In the genomic region with DNA sequence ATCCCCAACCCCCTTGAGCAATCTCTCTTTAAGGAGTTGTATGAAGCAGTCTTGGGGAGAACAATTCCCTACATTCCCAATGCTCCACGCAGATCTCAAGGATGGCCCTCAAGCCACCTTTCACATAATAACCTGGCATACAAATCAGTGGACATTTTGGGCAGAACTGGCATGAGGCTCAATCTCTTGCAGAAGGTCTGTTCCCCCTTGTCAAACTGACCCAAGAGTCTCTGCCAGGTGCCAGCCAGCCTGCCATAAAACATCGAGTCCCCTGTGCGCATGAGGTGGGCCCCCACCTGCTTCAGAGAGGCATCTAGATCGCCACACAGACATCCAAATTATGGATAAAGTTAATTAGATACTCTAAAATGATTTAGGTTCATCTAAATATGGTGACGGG, we compare ENCODE assay signal across 21 mouse cellular contexts. TPM values are rescaled to one million over a fixed set of nuclear protein-coding genes. Genes with fewer than 3 reads are reported as not detected.
DNase-seq lines count a peak whose midpoint lies in the region; ATAC-seq and TF ChIP-seq lines count a peak whose summit lies in the region.
"Had no signal": no experiment of that assay in that cellular context is flagged by ENCODE, and none has a peak within 500 bp of the region (broad histone marks: within the 10 kb centered on the region; RNA-seq: fewer than 3 reads in every experiment).

No protein-coding gene starts in this region.

- no peaks in the 10 kb centered on the region for H3K27me3 ChIP-seq in kidney, embryonic 15.5 days
- no peaks in the 10 kb centered on the region for H3K27me3 ChIP-seq in embryonic facial prominence, embryonic 10.5 days (replicated peaks; ENCODE audit: low read depth, poor library complexity, severe bottlenecking)
- no peaks in the 10 kb centered on the region for H3K27me3 ChIP-seq in intestine, postnatal 0 days (replicated peaks; ENCODE audit: control insufficient read depth, insufficient read depth, low read length)
- H3K27me3 ChIP-seq: embryonic facial prominence, embryonic 15.5 days; heart, embryonic 12.5 days; hindbrain, embryonic 12.5 days had no signal

- no peak overlapping the region for H3K9ac ChIP-seq in kidney, embryonic 15.5 days
- H3K9ac ChIP-seq in intestine, postnatal 0 days (ENCODE audit: low read depth, low read length) = no peak overlapping the region
- H3K9ac ChIP-seq: embryonic facial prominence, embryonic 15.5 days; heart, embryonic 12.5 days; hindbrain, embryonic 12.5 days had no signal

- peak overlapping the region; percentile 73; the same call in 1 of the 2 replicates for H3K27ac ChIP-seq in kidney, embryonic 15.5 days
- peak overlapping the region; percentile 25; the same call in 1 of the 2 replicates for H3K27ac ChIP-seq in embryonic facial prominence, embryonic 10.5 days (replicated peaks)
- H3K27ac ChIP-seq in intestine, postnatal 0 days (ENCODE audit: low read depth, low read length) = no peak overlapping the region
- H3K27ac ChIP-seq: embryonic facial prominence, embryonic 15.5 days; forebrain, embryonic 10.5 days; gastrocnemius, adult 2 months; hindbrain, embryonic 12.5 days had no signal

- 73% methylated on average over 5 of the region's 5 CpGs for WGBS in kidney, embryonic 15.5 days
- WGBS in embryonic facial prominence, embryonic 10.5 days = 92% methylated on average over 5 of the region's 5 CpGs
- 92% methylated on average over 5 of the region's 5 CpGs for WGBS in intestine, postnatal 0 days

- no peak for TF ChIP-seq CTCF in intestine, postnatal 0 days (IDR thresholded peaks at IDR 0.05; ENCODE audit: low read depth)

- no peak for ATAC-seq in kidney, embryonic 15.5 days (replicated peaks; ENCODE audit: low FRiP score)
- ATAC-seq in intestine, postnatal 0 days = no peak
- ATAC-seq: forebrain, embryonic 14.5 days; hindbrain, embryonic 16.5 days; inflammation-experienced regulatory T-cells, adult 6 months had no signal

- no peaks in the 10 kb centered on the region for H3K36me3 ChIP-seq in kidney, embryonic 15.5 days
- no peaks in the 10 kb centered on the region for H3K36me3 ChIP-seq in embryonic facial prominence, embryonic 10.5 days (replicated peaks)
- no peaks in the 10 kb centered on the region for H3K36me3 ChIP-seq in intestine, postnatal 0 days (ENCODE audit: control insufficient read depth, insufficient read depth)
- H3K36me3 ChIP-seq: embryonic facial prominence, embryonic 15.5 days; forebrain, embryonic 10.5 days; heart, embryonic 12.5 days; hindbrain, embryonic 12.5 days had no signal

- no peak overlapping the region for H3K4me3 ChIP-seq in kidney, embryonic 15.5 days (replicated peaks)
- H3K4me3 ChIP-seq in embryonic facial prominence, embryonic 10.5 days = no peak overlapping the region
- H3K4me3 ChIP-seq in intestine, postnatal 0 days (ENCODE audit: low read depth, low read length) = no peak overlapping the region
- H3K4me3 ChIP-seq: embryonic facial prominence, embryonic 15.5 days; erythroblast, embryonic 14.5 days; forebrain, embryonic 10.5 days; gastrocnemius, adult 2 months; heart, embryonic 12.5 days; hindbrain, embryonic 12.5 days had no signal

- H3K4me1 ChIP-seq in kidney, embryonic 15.5 days = peaks cover 77% of the 10 kb centered on the region
- H3K4me1 ChIP-seq in embryonic facial prominence, embryonic 10.5 days = peaks cover 30% of the 10 kb centered on the region
- 0 out of 2 replicates have a peak, but pooled peaks cover 12% of the 10 kb centered on the region for H3K4me1 ChIP-seq in intestine, postnatal 0 days (replicated peaks; ENCODE audit: control insufficient read depth, insufficient read depth, low read length)

- H3K9me3 ChIP-seq in kidney, embryonic 15.5 days (replicated peaks) = no peaks in the 10 kb centered on the region
- no peaks in the 10 kb centered on the region for H3K9me3 ChIP-seq in embryonic facial prominence, embryonic 10.5 days
- no peaks in the 10 kb centered on the region for H3K9me3 ChIP-seq in intestine, postnatal 0 days (ENCODE audit: control insufficient read depth)
- H3K9me3 ChIP-seq: embryonic facial prominence, embryonic 15.5 days; heart, embryonic 12.5 days; hindbrain, embryonic 12.5 days had no signal

- DNase-seq in cerebellum, adult 9-10 months = peak; percentile 68
- no peak for DNase-seq in cerebellum, adult 11 months
- DNase-seq in kidney, adult 11 months = no peak
- no peak for DNase-seq in embryonic facial prominence, embryonic 10.5 days (ENCODE audit: low spot score)
- no peak for DNase-seq in adrenal gland, adult (ENCODE audit: inconsistent age in 2 of 2, low spot score in 1 of 2)
- DNase-seq: adrenal gland, adult 8-10 months; adrenal gland, postnatal 36 days; gastrocnemius, adult 2 months; gastrocnemius, postnatal 25 days; heart, postnatal 4 days; kidney, adult 18-20 months had no signal

- H3K4me2 ChIP-seq in kidney, embryonic 15.5 days = no peak overlapping the region
- no peak overlapping the region for H3K4me2 ChIP-seq in intestine, postnatal 0 days (replicated peaks; ENCODE audit: low read depth)
- H3K4me2 ChIP-seq: embryonic facial prominence, embryonic 15.5 days; heart, embryonic 12.5 days; hindbrain, embryonic 12.5 days had no signal

RNA-seq across cellular contexts. Expression of a gene that starts 25.0 kb away (rescaled TPM):
- 17.1 and 18.7 TPM in 2 replicates for polyA plus RNA-seq in kidney, embryonic 15.5 days (2015; fragmentation: Nextera tagmentation; extraction: Ambion mirVana)
- polyA plus RNA-seq in embryonic facial prominence, embryonic 10.5 days (2016; fragmentation: Nextera tagmentation; extraction: Ambion mirVana) = 8.8 and 10.8 TPM in 2 replicates
- 6.6 and 6.8 TPM in 2 replicates for polyA plus RNA-seq in intestine, postnatal 0 days (2015; fragmentation: Nextera tagmentation; extraction: Ambion mirVana)
